Mouse (Mus musculus) E14TG2a.4 (cell line): ENCODE data around the gene Cryba1.

ENCODE experiments used
- CTCF ChIP-seq: conservative IDR thresholded peaks from 2 replicates; pipeline ENCODE4 v1.5.1; 2014; ENCODE audit warnings: low read length
- POU5F1 ChIP-seq: IDR thresholded peaks from 2 replicates; pipeline ENCODE4 v1.6.1; 2014; ENCODE audit warnings: low read length, borderline replicate concordance

DNA sequence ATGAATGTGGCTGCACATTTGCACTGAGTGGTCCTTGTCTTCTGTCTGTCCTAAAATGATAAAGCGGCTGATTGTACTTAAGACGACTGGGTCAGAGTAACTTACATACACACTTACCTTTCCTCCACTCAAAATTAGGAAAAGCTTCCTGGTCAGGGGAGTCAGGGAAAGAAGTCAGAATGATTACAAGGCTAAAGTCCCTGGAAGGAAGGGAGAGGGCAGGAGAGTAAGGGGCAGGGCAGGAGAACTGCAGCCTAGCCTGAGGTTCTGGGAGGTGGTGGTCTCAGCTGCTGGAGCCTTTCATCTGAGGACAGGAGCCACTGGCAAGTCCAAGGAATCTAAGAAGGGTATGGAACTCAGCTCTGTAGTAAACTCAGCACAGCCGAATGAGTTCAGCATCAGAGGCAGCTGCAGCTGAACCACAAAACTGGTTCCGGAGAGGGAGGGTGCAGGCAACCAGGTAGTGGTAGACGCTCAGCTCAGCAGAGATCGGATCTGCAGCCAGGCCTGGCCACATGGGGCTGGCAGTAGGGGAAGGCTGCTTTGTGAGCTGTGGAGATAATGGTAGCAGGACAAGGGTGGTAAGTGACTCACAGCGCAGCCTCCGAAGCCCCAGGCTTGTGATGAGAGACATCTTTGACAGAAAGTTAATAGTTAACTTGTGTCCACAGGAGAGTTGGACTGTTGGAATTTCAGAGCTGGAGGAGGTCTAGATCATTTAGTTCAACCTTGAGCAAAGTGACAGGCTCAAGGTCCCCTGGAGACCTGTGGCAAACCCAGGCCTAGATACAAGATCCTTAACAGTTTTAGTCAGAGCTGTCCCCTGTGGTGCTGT lies 47.0 kb upstream of the Cryba1 start:
- TF ChIP-seq CTCF (no peak), POU5F1 (no peak)
